Mouse (Mus musculus): ENCODE measurements around the gene Fignl2.

Fignl2 gene

DNA sequence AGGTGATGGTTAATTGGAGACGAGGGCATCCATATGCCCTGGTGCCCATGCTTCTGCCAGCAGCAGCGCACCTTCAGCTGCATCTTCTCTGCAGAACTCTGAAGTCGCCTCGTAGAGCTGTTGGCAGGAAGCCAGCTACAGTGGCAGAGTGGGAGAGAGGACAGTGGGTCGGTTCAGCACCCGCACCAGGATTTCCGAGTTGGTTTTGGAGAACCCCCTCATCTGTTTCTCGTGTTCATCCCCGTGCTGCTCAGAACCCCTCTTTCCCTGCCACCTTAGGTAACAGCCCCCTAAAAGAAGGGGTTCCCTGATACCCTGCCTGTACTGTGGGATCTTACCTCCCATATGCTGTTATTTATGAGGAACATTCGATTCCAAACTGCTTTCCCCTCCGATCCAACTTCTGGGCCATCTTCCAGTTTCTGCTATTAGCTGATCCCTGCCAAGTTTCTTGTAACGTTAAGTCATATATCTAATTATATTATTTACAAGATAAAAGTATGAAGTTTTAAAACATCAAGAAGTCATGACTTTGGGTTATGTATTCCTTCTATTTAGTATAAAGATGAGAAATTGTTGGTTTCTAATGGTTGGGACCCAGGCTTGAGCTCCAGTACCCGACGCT, 69.9 kb downstream of the Fignl2 start:
- DNase-seq (ENCODE audit: low spot score) = no peak

DNA sequence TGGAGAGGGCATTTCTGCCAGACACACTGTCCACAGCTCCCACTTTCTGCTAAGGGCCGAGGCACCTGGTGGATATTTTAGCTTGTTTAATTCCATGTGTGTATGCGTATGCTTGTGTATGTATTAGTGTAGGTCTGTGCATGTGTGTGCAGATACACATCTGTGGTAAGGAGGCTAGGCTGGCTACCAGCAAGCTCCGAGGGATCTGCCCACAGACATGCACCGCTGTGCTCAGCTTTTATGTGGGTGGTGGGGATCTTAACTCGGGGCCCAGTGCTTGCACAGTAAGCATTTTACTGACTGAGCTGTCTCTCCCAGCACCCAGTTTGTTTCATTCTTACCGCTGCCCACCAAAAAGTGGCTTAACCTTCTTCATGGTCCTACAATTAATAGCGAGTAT, 71.1 kb downstream of the Fignl2 start:
- no peak for DNase-seq (ENCODE audit: low spot score)

DNA sequence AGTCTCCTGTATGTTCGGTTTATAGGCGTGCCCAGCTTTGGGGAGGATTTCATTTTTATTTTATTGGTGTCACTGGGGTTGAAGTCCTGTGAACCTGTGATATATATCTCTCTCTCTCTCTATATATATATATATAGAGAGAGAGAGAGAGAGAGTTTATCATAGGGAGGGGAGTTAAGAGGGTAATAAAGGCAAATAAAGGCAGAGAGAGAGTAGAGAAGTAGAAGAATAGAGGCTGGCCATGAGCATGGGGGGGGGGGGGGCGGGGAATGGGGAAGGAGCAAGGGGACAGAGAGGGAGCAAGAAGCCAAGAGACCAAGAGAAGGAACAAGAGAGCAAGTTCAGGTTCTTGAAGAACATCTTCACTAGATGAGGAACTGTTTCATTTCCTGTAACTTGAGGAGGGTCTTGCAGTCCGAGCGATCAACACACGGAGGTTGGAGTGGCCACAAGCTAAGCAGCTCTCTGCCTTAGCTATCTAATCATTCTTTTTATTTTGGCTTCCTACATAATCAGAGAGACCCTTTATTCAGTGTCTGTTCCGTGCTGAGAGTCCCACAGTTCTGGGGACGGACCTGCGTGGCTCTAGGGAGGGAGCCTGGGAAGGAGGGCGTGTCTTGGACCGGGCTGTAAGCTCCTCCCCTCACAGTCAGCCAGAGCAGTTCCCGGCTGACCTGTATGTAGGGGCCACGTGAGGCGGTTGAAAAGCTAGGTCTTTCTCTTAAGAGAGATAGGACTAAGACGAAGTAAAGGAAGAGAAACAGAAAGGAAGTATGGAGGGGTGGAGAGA, 71.9 kb downstream of the Fignl2 start:
- DNase-seq (ENCODE audit: low spot score) = peak; percentile 60

DNA sequence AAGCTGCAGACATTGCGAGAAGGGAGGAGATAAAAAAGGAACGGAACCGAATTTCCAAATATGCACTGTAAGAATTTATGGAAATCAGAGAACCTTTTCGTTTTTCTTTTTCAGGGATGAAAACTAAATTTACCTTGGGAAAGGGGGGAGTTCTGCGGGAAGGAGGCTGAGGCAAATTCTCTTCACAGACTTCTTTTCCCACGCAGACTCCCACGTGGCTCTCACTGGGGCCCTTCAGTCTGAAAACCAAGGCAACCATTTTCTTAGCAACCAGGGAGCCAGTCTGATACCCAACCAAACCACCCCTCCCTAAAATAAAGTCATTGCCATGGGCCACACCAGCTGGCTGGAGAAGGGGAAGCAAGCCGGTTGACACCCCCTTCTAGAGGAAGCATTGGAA, 72.7 kb downstream of the Fignl2 start:
- DNase-seq (ENCODE audit: low spot score) = no peak

DNA sequence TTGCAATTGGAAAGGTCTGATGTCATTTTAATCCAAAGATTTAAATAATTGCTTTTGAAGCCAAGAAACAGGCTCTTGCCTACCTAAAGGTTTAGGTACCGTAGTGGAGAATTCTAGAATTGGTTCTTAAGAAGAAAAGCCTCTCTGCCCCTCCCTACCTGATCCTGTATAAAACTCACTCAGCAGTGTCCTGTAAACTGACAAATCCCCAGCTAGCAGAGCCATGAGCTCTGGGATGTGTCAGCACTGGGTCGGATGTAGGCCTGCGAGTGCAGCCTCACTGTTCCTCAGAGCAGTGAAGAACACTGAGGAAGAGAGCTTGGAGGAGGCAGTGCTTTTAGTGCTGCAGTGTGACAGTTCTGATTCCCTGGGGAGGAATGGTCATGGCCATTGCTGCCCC, 73.8 kb downstream of the Fignl2 start:
- no peak for DNase-seq (ENCODE audit: low spot score)

DNA sequence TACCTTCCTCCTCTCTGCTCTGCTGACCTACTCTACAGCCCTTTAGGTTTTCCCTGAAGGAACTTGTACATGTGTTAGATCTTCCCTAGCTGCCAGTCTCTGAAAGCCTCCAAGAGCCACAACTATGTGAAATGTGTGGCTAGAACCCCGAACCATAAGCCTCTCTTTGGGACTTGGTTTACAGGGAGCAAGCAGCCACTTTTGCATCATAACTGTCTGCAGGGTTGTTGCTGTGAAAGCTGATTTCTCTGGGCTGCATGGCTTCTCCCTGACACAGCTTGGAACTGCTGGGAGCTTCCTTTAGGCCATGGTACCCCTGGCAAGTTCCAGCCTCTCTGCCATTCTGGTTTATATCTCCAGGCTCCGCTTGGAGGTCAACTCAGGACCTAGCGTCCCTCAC, 75.9 kb downstream of the Fignl2 start:
- no peak for DNase-seq (ENCODE audit: low spot score)

DNA sequence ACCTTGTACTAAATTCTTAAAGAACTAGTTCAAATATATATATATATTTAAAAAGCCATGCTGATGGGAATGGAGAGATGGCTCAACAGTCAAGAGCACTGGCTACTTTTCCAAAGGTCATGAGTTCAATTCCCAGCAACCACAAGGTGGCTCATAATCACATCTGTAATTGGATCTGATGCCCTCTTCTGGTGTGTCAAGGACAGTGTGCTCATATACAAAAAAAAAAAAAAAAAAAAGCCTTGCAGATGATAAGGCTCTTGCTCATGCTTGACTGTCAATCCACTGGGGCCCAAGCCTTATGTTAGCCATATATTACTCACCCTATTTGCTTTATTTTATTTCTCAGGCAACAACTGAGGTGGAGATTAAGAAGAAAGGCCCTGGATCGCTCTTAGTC, 76.7 kb downstream of the Fignl2 start:
- no peak for DNase-seq (ENCODE audit: low spot score)

Measured in yolk sac, embryonic 10.5 days (tissue).